Mouse (Mus musculus) CD4-positive, CD25-positive, alpha-beta regulatory T cell, adult 4 months (primary cell): Measurements from ENCODE around the gene Usp35. TPM values are rescaled to one million over a fixed set of nuclear protein-coding genes. Genes with fewer than 3 reads are reported as not detected.

ENCODE experiments used
- ATAC-seq: one replicate; pipeline ENCODE4 v1.8.0; 2017
- polyA plus RNA-seq, 2 experiments: library from polyadenylated mRNA; unstranded; fragments of 100-300 nt; shearing (Covaris generic); gene quantifications; one replicate each; pipeline ENCODE4 v1.2.1; 2017

Usp35 gene
- polyA plus RNA-seq, 2 experiments from 2014 or later = 1.4 to 2.7 TPM

GRCm38 (mm10) chr7:97346111-97346821 lies 14.4 kb upstream of the Usp35 start:
- ATAC-seq = no peak

DNA sequence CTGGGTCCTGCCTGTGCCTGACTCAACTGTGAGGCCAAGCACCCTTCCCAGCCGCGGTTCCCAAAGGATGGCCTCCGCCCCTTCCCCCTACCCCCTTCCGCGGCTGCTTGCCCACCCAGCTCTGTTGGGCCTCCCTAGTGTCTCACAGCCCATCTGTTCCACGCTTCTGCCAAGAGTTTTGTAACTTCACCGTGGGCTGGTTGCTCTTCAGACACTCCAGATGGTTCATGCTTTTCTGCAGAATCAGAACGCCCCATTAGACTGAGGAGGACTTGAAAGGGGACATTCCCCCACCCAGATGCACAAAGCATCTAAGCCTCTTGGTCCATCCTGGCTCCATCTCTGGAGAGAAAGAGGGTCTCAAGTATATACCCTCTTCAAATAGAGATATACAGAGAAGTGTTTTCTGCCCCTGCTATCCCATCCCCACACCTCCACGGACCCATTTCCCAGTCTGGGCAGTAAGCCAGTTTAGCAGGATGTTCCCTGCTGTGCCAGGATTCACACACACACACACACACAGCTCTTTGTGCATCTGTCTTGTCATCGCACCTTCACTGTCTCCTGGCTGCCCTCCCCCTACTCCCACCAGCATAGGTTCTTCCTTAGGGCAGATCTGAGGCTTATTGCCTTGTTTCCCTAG lies 13.5 kb upstream of the Usp35 start:
- no peak for ATAC-seq

- no peak for ATAC-seq
Measured at GRCm38 (mm10) chr7:97344655-97345054, 12.8 kb upstream of the Usp35 start.

- ATAC-seq = no peak
Measured at GRCm38 (mm10) chr7:97342961-97343360, 11.1 kb upstream of the Usp35 start.

DNA sequence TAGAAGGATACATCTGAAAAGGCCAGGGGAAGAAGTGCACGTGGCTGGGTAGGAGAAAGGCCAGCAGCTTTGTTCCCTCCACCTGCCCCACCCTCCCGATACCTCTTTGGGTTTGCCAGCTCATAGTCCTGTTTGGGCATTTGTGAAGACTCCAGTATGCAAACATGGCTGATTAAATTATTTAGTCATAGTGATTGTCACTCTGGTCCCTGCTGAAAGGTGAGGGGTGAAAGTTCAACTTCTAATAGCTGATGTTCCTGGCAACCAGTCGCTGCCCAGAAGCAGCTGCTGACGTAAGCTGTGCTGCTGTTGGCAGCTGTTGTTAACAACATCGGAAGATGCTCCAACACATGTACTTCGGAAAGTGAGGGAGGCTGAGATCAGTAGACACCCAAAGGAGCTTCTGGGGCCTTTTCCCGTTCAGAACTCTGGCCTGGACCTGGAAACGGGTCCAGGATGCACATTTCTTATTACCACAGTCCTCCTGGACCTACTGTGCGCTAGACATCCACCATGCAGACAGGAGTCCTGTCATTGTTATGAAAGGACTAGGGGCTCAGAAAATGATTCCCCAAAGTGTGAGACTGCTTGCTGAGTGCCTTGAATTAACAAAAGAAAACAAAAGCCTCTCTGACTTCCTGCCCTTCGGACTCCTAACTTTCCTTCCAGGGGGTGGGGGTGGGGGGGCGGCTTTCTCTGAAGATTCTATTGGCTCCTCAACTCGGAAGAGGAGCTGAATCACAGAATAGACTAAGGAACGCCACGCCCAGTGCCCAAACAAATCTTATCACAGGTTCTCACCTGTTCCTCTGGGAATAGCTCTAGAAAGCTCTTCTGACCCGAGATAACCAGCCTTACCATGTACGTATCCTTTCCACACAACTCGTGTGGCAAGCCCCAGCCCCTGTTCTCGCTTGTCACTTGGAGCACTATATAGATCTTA lies 9.4 kb upstream of the Usp35 start:
- no peak for ATAC-seq

- no peak for ATAC-seq
Measured at GRCm38 (mm10) chr7:97339623-97340022, 7.8 kb upstream of the Usp35 start.

- no peak for ATAC-seq
Measured at GRCm38 (mm10) chr7:97338593-97338992, 6.8 kb upstream of the Usp35 start.

DNA sequence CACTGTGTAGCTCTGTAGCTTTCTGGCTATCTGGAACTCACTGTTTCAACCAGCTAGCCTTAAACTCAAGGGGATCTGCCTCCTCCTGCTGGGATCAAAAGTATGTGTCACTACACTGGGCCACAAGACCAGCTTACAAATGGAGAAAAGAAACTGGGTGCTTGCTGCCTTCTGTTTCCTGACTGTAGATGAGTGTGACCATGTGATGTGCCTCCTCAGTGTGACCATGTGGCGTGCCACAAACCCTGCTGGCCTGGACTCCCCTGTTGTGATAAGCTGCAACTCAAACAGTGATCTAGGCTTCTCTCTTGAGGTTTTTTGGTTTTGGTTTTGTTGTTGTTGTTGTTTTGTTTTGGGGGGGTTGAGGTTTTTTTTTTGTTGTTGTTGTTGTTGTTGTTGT lies 4.9 kb upstream of the Usp35 start:
- no peak for ATAC-seq

- ATAC-seq = no peak
Measured at GRCm38 (mm10) chr7:97334406-97334805, 2.6 kb upstream of the Usp35 start.

- ATAC-seq = no peak
Measured at GRCm38 (mm10) chr7:97333113-97333898, 1.5 kb upstream of the Usp35 start.

DNA sequence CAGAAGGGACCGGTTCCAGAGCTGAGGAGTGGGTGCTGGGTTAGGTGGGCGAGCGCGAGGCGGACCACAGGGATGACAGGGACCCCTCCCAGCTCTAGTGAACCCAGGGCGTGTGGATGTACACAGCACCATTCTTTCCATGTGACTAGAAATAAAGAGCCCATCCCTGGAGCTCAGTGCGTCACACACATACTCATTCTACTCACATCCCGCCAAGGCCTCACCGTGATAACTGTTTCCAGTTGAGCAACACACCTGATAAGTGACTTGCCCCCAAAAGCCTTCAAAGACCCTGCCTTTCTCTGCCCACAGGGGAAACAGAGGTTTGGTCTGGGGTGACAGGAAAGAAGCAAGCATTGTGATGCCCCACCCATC lies 834 bp upstream of the Usp35 start:
- peak; percentile 51 for ATAC-seq

- ATAC-seq = no peak
Measured at GRCm38 (mm10) chr7:97330931-97331645, 732 bp downstream of the Usp35 start.

- ATAC-seq = no peak
Measured at GRCm38 (mm10) chr7:97329676-97330075, 2.1 kb downstream of the Usp35 start.

- ATAC-seq = no peak
Measured at GRCm38 (mm10) chr7:97328891-97329588, 2.8 kb downstream of the Usp35 start.

DNA sequence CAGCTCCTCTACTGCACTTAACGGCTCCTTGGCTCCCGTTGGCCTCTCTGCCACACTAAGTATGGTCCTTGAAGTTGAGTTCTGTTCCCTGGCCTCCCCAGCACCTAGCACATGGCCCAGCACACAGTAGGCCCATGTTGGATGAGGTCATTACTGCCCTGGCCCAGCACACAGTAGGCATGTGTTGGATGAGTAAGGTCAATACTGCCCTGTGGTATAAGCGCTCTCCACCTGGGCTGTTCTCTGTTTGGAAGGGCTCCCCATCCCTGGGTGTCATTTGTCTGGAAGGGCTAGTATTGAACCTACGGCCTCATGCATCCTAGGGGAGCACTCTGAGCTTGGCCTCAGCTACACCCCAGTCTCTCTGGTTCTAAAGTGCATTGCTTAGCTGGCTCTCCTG lies 4.4 kb downstream of the Usp35 start:
- ATAC-seq = no peak

DNA sequence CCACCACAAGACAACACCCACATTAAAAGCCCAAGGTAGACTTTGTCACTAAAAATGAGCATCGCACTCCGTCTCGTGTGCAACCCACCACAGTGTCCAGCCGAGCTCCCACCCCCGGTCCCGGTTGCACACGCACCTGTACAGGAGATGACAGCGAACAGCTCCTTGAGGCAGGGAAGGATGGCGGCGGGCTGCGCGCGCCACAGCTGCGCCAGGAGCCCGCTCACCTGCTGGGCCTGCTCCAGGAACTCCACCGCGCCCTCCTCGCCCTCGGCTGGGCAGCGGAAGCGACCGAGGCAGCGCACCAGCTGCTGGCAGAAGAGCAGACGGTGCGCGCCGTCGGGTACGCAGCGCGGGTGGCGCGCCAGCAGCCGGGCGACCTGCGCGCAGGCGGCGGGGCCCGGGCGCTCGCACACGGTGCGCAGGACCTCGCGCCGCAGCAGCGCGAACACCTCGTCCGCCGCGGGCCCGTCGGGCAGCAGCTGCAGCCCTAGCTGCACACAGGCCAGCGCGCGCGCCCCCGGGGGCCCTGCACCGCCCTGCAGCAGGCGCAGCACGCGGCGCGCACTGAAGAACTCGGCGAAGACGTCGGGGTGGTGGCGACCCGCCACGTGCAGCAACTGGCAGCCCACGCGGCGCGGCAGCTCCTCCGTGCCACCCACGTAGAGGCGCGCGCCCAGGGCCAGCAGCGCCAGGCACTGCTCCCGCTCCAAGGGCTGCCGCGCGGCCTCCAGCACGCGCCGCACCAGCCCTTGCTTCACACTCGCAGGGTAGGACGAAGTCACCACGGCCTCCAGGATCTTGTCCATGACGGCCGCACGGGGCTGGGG lies 6.4 kb downstream of the Usp35 start:
- no peak for ATAC-seq

GRCm38 (mm10) chr7:97324342-97324741 lies 7.5 kb downstream of the Usp35 start:
- ATAC-seq = no peak

DNA sequence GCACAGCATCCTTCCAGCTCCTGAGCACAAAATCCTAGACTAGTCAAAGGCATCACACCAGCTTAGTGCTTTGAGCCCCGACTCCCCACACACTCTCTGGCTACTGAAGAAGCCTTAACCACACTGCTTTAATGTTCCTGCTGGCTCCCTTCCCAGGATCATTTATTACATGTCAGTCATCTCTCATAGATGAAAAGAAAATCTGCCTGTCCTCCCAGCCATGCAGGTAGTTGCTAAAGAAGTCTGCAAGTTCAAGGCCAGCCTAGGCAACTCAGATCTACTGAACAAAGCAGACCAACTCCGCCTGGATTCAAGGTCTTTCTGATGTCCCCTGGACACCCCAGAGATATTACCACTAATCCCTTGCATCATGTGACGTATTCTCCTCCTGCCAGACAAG lies 14.1 kb downstream of the Usp35 start:
- ATAC-seq = no peak

- ATAC-seq = no peak
Measured at GRCm38 (mm10) chr7:97315656-97316055, 16.2 kb downstream of the Usp35 start.

- ATAC-seq = no peak
Measured at GRCm38 (mm10) chr7:97314646-97315045, 17.2 kb downstream of the Usp35 start.
